Mouse (Mus musculus): Measurements from ENCODE around the gene Smagp. TPM values are rescaled to one million over a fixed set of nuclear protein-coding genes. Genes with fewer than 3 reads are reported as not detected.
A peak's percentile ranks its signal among the peaks of the same experiment; 100 is the strongest.

Gene Smagp
- total and polyA plus RNA-seq, 3 experiments, result 0.55 to 7.0 (median 3.2) TPM

GRCm38 (mm10) chr15:100627287-100627686 is 9.5 kb downstream of the Smagp start:
- DNase-seq (ENCODE audit: extremely low read depth), result no peak
- Histone ChIP-seq H3K79me2 (replicated peaks; ENCODE audit: control insufficient read depth, extremely low read depth, insufficient read depth, poor library complexity, severe bottlenecking) (no peaks in the 10 kb centered on the region), H3K4me2 (ENCODE audit: insufficient read depth, low read depth, poor library complexity, severe bottlenecking) (no peak overlapping the region; the same call in 1 of the 2 replicates), H3K9ac (ENCODE audit: insufficient read depth, low read depth) (no peak overlapping the region), H3K27ac (ENCODE audit: insufficient read depth, low read depth) (no peak overlapping the region), H3K27me3 (replicated peaks) (peaks cover 4% of the 10 kb centered on the region), H3K4me1 (ENCODE audit: control insufficient read depth in 1 of 2, insufficient read depth in 2 of 2) (peaks cover 5 to 14% of the 10 kb centered on the region in 2 experiments; a peak in 3 of 4 replicates), H3K9me3 (replicated peaks; ENCODE audit: low read length) (no peaks in the 10 kb centered on the region), H3K4me3 (replicated peaks in 1 of 3; ENCODE audit: low read depth in 2 of 3, low read length in 2 of 3, poor library complexity in 1 of 3) (no peak overlapping the region), H3K36me3 (replicated peaks in 1 of 2; ENCODE audit: control insufficient read depth in 1 of 2, insufficient read depth in 1 of 2, low read length in 1 of 2) (peaks cover 3 to 11% of the 10 kb centered on the region in 2 experiments)
- dilution Hi-C loops (cut with MboI; ENCODE audit: extremely low pct_ligation_motif_present, extremely low pct_unique_long_range_greater_than_20kb, low sequenced_read_pairs), result no loop called here
- no peak for TF ChIP-seq CTCF (conservative IDR thresholded peaks at IDR 0.05 in 1 of 2, IDR thresholded peaks at IDR 0.05 in 1 of 2; ENCODE audit: low read depth in 2 of 2, low read length in 2 of 2)
- no peak for TF ChIP-seq NRF1 (IDR thresholded peaks at IDR 0.05; ENCODE audit: low read depth, low read length)
- TF ChIP-seq MAZ (IDR thresholded peaks at IDR 0.05; ENCODE audit: low read depth, low read length), result no peak
- no peak for TF ChIP-seq ZC3H11A (IDR thresholded peaks at IDR 0.05; ENCODE audit: low read depth, low read length)
- no peak for TF ChIP-seq BHLHE40 (IDR thresholded peaks at IDR 0.05; ENCODE audit: low read depth, low read length)
- TF ChIP-seq PAX5 (IDR thresholded peaks at IDR 0.05; ENCODE audit: low read length), result no peak
- TF ChIP-seq ZNF384 (IDR thresholded peaks at IDR 0.05; ENCODE audit: low read depth, low read length), result peak; percentile 62
- in situ Hi-C loops (cut with MboI; ENCODE audit: low pct_ligation_motif_present, low pct_unique_long_range_greater_than_20kb, low sequenced_read_pairs), result no loop called here

GRCm38 (mm10) chr15:100624435-100624834 is 12.3 kb downstream of the Smagp start:
- no peak overlapping the region for H3K4me3 ChIP-seq (replicated peaks in 1 of 3; ENCODE audit: low read depth in 2 of 3, low read length in 2 of 3, poor library complexity in 1 of 3)
- dilution Hi-C loops (cut with MboI; ENCODE audit: extremely low pct_ligation_motif_present, extremely low pct_unique_long_range_greater_than_20kb, low sequenced_read_pairs) (no loop called here), in situ Hi-C loops (cut with MboI; ENCODE audit: low pct_ligation_motif_present, low pct_unique_long_range_greater_than_20kb, low sequenced_read_pairs) (no loop called here)
- H3K9me3 ChIP-seq (replicated peaks; ENCODE audit: low read length), result no peaks in the 10 kb centered on the region
- peaks cover 22 to 38% of the 10 kb centered on the region in 2 experiments for H3K36me3 ChIP-seq (replicated peaks in 1 of 2; ENCODE audit: control insufficient read depth in 1 of 2, insufficient read depth in 1 of 2, low read length in 1 of 2)
- H3K4me2 ChIP-seq (ENCODE audit: insufficient read depth, low read depth, poor library complexity, severe bottlenecking), result no peak overlapping the region
- H3K27ac ChIP-seq (ENCODE audit: insufficient read depth, low read depth), result no peak overlapping the region
- no peak for TF ChIP-seq PAX5 (IDR thresholded peaks at IDR 0.05; ENCODE audit: low read length)
- no peak for TF ChIP-seq RAD21 (IDR thresholded peaks at IDR 0.05; ENCODE audit: low read depth, low read length)
- no peak for TF ChIP-seq NRF1 (IDR thresholded peaks at IDR 0.05; ENCODE audit: low read depth, low read length)
- no peak for TF ChIP-seq JUN (IDR thresholded peaks at IDR 0.05; ENCODE audit: insufficient read depth, low read depth, low read length)
- no peak for TF ChIP-seq POLR2AphosphoS2 (IDR thresholded peaks at IDR 0.05; ENCODE audit: low read depth, low read length)
- TF ChIP-seq IRF4 (IDR thresholded peaks at IDR 0.05; ENCODE audit: low read depth, low read length), result no peak
- TF ChIP-seq MEF2A (IDR thresholded peaks at IDR 0.05; ENCODE audit: borderline replicate concordance, low read depth, low read length), result no peak
- TF ChIP-seq MAFK (IDR thresholded peaks at IDR 0.05; ENCODE audit: insufficient replicate concordance, low read length), result no peak
- TF ChIP-seq ETS1 (conservative IDR thresholded peaks at IDR 0.05; ENCODE audit: low read depth, low read length), result no peak
- TF ChIP-seq BHLHE40 (IDR thresholded peaks at IDR 0.05; ENCODE audit: low read depth, low read length), result no peak
- no peaks in the 10 kb centered on the region; a peak in 1 of 4 replicates for H3K4me1 ChIP-seq (ENCODE audit: control insufficient read depth in 1 of 2, insufficient read depth in 2 of 2)
- H3K9ac ChIP-seq (ENCODE audit: insufficient read depth, low read depth), result no peak overlapping the region
- H3K79me2 ChIP-seq (replicated peaks; ENCODE audit: control insufficient read depth, extremely low read depth, insufficient read depth, poor library complexity, severe bottlenecking), result no peaks in the 10 kb centered on the region
- no peak for DNase-seq (ENCODE audit: extremely low read depth)
- H3K27me3 ChIP-seq (replicated peaks), result no peaks in the 10 kb centered on the region
